Comparison of ENCODE assay signal across 23 mouse cellular contexts in genomic region chr4:58415537-58415936, GRCm38 (mm10).
A peak's percentile ranks its signal among the peaks of the same experiment; 100 is the strongest.
DNase-seq lines count a peak whose midpoint lies in the region; ATAC-seq and TF ChIP-seq lines count a peak whose summit lies in the region.
"Had no signal": no experiment of that assay in that cellular context is flagged by ENCODE, and none has a peak within 500 bp of the region (broad histone marks: within the 10 kb centered on the region; RNA-seq: fewer than 3 reads in every experiment).

No protein-coding gene starts in this region.

- no peak for TF ChIP-seq EP300 in liver, postnatal 0 days (IDR thresholded peaks at IDR 0.05; ENCODE audit: low read depth)

- TF ChIP-seq CTCF in intestine, postnatal 0 days (IDR thresholded peaks at IDR 0.05; ENCODE audit: low read depth) = peak; percentile 56
- TF ChIP-seq CTCF in liver, postnatal 0 days (IDR thresholded peaks at IDR 0.05; ENCODE audit: low read depth) = peak; percentile 30; the same call in 1 of the 2 replicates
- TF ChIP-seq CTCF in bone marrow, adult 2 months (IDR thresholded peaks at IDR 0.05; ENCODE audit: control insufficient read depth, insufficient read depth, low read length) = peak; percentile 29; the same call in 1 of the 2 replicates

- no peak overlapping the region for H3K4me3 ChIP-seq in intestine, postnatal 0 days (ENCODE audit: low read depth, low read length)
- H3K4me3 ChIP-seq in intestine, embryonic 15.5 days (replicated peaks) = no peak overlapping the region
- H3K4me3 ChIP-seq in liver, postnatal 0 days (ENCODE audit: low read depth, low read length) = no peak overlapping the region
- no peak overlapping the region for H3K4me3 ChIP-seq in liver, embryonic 11.5 days (ENCODE audit: low read depth, low read length)
- no peak overlapping the region for H3K4me3 ChIP-seq in bone marrow, adult 2 months (replicated peaks; ENCODE audit: control insufficient read depth, low read depth, low read length)
- H3K4me3 ChIP-seq in hindbrain, embryonic 14.5 days (replicated peaks; ENCODE audit: low read length) = no peak overlapping the region
- H3K4me3 ChIP-seq: embryonic facial prominence, embryonic 12.5 days; limb, embryonic 13.5 days; liver, embryonic 15.5 days; midbrain, embryonic 15.5 days; myocyte; neural tube, embryonic 13.5 days had no signal

- H3K9ac ChIP-seq in intestine, postnatal 0 days (ENCODE audit: low read depth, low read length) = no peak overlapping the region
- no peak overlapping the region for H3K9ac ChIP-seq in intestine, embryonic 15.5 days
- no peak overlapping the region for H3K9ac ChIP-seq in liver, postnatal 0 days (replicated peaks)
- no peak overlapping the region for H3K9ac ChIP-seq in liver, embryonic 11.5 days (ENCODE audit: low read depth, low read length)
- H3K9ac ChIP-seq in hindbrain, embryonic 14.5 days = no peak overlapping the region
- H3K9ac ChIP-seq: embryonic facial prominence, embryonic 12.5 days; limb, embryonic 13.5 days; liver, embryonic 15.5 days; midbrain, embryonic 15.5 days; neural tube, embryonic 13.5 days had no signal

- 92% methylated on average over 3 of the region's 3 CpGs for WGBS in intestine, postnatal 0 days
- WGBS in intestine, embryonic 15.5 days = 94% methylated on average over 3 of the region's 3 CpGs
- 79% methylated on average over 3 of the region's 3 CpGs for WGBS in liver, postnatal 0 days (ENCODE audit: insufficient replicate concordance)
- WGBS in liver, embryonic 11.5 days = 87% methylated on average over 3 of the region's 3 CpGs
- WGBS in bone marrow, adult 2 months = 80% methylated on average over 3 of the region's 3 CpGs
- 93% methylated on average over 3 of the region's 3 CpGs for WGBS in hindbrain, embryonic 14.5 days

- no peaks in the 10 kb centered on the region for H3K27me3 ChIP-seq in intestine, postnatal 0 days (replicated peaks; ENCODE audit: control insufficient read depth, insufficient read depth, low read length)
- H3K27me3 ChIP-seq in intestine, embryonic 15.5 days (replicated peaks) = no peaks in the 10 kb centered on the region
- H3K27me3 ChIP-seq in liver, postnatal 0 days (ENCODE audit: insufficient read depth, low read length) = no peaks in the 10 kb centered on the region
- H3K27me3 ChIP-seq in liver, embryonic 11.5 days (replicated peaks; ENCODE audit: control insufficient read depth, insufficient read depth, low read length) = no peaks in the 10 kb centered on the region
- H3K27me3 ChIP-seq in hindbrain, embryonic 14.5 days (ENCODE audit: control insufficient read depth, insufficient read depth, low read length) = no peaks in the 10 kb centered on the region
- H3K27me3 ChIP-seq: embryonic facial prominence, embryonic 12.5 days; limb, embryonic 13.5 days; liver, embryonic 15.5 days; midbrain, embryonic 15.5 days; neural tube, embryonic 13.5 days had no signal

- no peaks in the 10 kb centered on the region for H3K36me3 ChIP-seq in intestine, postnatal 0 days (ENCODE audit: control insufficient read depth, insufficient read depth)
- H3K36me3 ChIP-seq in intestine, embryonic 15.5 days = no peaks in the 10 kb centered on the region
- H3K36me3 ChIP-seq in liver, postnatal 0 days (replicated peaks; ENCODE audit: insufficient read depth, low read length) = no peaks in the 10 kb centered on the region
- no peaks in the 10 kb centered on the region for H3K36me3 ChIP-seq in liver, embryonic 11.5 days (ENCODE audit: control insufficient read depth, insufficient read depth, low read length)
- H3K36me3 ChIP-seq in hindbrain, embryonic 14.5 days (replicated peaks; ENCODE audit: control insufficient read depth, insufficient read depth) = no peaks in the 10 kb centered on the region
- H3K36me3 ChIP-seq: embryonic facial prominence, embryonic 12.5 days; limb, embryonic 13.5 days; liver, embryonic 15.5 days; midbrain, embryonic 15.5 days; neural tube, embryonic 13.5 days had no signal

- no peak for DNase-seq in liver, postnatal 0 days
- DNase-seq in liver, embryonic 11.5 days (ENCODE audit: low spot score) = no peak
- peak; percentile 41 for DNase-seq in ES-CJ7 (ENCODE audit: low read depth, low spot score)
- no peak for DNase-seq in hindbrain, embryonic 14.5 days (ENCODE audit: low spot score)
- no peak for DNase-seq in retina, postnatal 1 day
- DNase-seq: adrenal gland, adult 8-10 months; cerebellum, adult 2 months; cerebellum, postnatal 25 days; gastrocnemius, postnatal 36 days; kidney, adult 11 months; kidney, postnatal 10 days; thymus, postnatal 25 days had no signal

- no peak overlapping the region for H3K4me2 ChIP-seq in intestine, postnatal 0 days (replicated peaks; ENCODE audit: low read depth)
- no peak overlapping the region for H3K4me2 ChIP-seq in intestine, embryonic 15.5 days (replicated peaks)
- no peak overlapping the region for H3K4me2 ChIP-seq in liver, postnatal 0 days (ENCODE audit: low read depth, low read length)
- no peak overlapping the region for H3K4me2 ChIP-seq in liver, embryonic 11.5 days
- H3K4me2 ChIP-seq in hindbrain, embryonic 14.5 days (replicated peaks) = no peak overlapping the region
- H3K4me2 ChIP-seq: embryonic facial prominence, embryonic 12.5 days; limb, embryonic 13.5 days; liver, embryonic 15.5 days; midbrain, embryonic 15.5 days; neural tube, embryonic 13.5 days had no signal

- H3K4me1 ChIP-seq in intestine, postnatal 0 days (replicated peaks; ENCODE audit: control insufficient read depth, insufficient read depth, low read length) = no peaks in the 10 kb centered on the region
- H3K4me1 ChIP-seq in intestine, embryonic 15.5 days (replicated peaks) = no peaks in the 10 kb centered on the region
- no peaks in the 10 kb centered on the region for H3K4me1 ChIP-seq in liver, postnatal 0 days (ENCODE audit: insufficient read depth)
- no peaks in the 10 kb centered on the region; the same call in 1 of the 2 replicates for H3K4me1 ChIP-seq in liver, embryonic 11.5 days (replicated peaks; ENCODE audit: control insufficient read depth, insufficient read depth, low read length)
- no peaks in the 10 kb centered on the region for H3K4me1 ChIP-seq in bone marrow, adult 2 months (ENCODE audit: control insufficient read depth, insufficient read depth, low read length)
- H3K4me1 ChIP-seq in hindbrain, embryonic 14.5 days (replicated peaks; ENCODE audit: control insufficient read depth, insufficient read depth, low read length) = no peaks in the 10 kb centered on the region
- H3K4me1 ChIP-seq: embryonic facial prominence, embryonic 12.5 days; liver, embryonic 15.5 days; midbrain, embryonic 15.5 days; neural tube, embryonic 13.5 days had no signal

- no peaks in the 10 kb centered on the region for H3K9me3 ChIP-seq in intestine, postnatal 0 days (ENCODE audit: control insufficient read depth)
- no peaks in the 10 kb centered on the region for H3K9me3 ChIP-seq in intestine, embryonic 15.5 days
- no peaks in the 10 kb centered on the region for H3K9me3 ChIP-seq in liver, postnatal 0 days (ENCODE audit: low read length)
- no peaks in the 10 kb centered on the region for H3K9me3 ChIP-seq in liver, embryonic 11.5 days (ENCODE audit: control insufficient read depth, low read length)
- H3K9me3 ChIP-seq in hindbrain, embryonic 14.5 days (ENCODE audit: control insufficient read depth, low read length) = no peaks in the 10 kb centered on the region; the same call in 1 of the 2 replicates
- H3K9me3 ChIP-seq: embryonic facial prominence, embryonic 12.5 days; liver, embryonic 15.5 days; midbrain, embryonic 15.5 days had no signal

- no peak for ATAC-seq in intestine, postnatal 0 days
- ATAC-seq in intestine, embryonic 15.5 days = no peak
- ATAC-seq in liver, postnatal 0 days = no peak
- ATAC-seq in liver, embryonic 11.5 days (replicated peaks; ENCODE audit: low FRiP score) = no peak
- ATAC-seq in hindbrain, embryonic 14.5 days (ENCODE audit: low FRiP score) = no peak
- ATAC-seq: activated CD4-positive, CD25-positive, alpha-beta regulatory T cell, adult 4 months; hindbrain, embryonic 16.5 days; midbrain, embryonic 15.5 days had no signal

- TF ChIP-seq POLR2A in bone marrow, adult 2 months (IDR thresholded peaks at IDR 0.05; ENCODE audit: borderline replicate concordance, control insufficient read depth, low read depth, low read length) = no peak

- no peak overlapping the region for H3K27ac ChIP-seq in intestine, postnatal 0 days (ENCODE audit: low read depth, low read length)
- H3K27ac ChIP-seq in intestine, embryonic 15.5 days = no peak overlapping the region
- H3K27ac ChIP-seq in liver, postnatal 0 days (ENCODE audit: low read depth) = no peak overlapping the region
- H3K27ac ChIP-seq in liver, embryonic 11.5 days (ENCODE audit: low read depth, low read length) = no peak overlapping the region
- H3K27ac ChIP-seq in bone marrow, adult 2 months (ENCODE audit: control insufficient read depth, insufficient read depth, low read depth, low read length, poor library complexity) = no peak overlapping the region
- H3K27ac ChIP-seq in hindbrain, embryonic 14.5 days = no peak overlapping the region
- H3K27ac ChIP-seq: embryonic facial prominence, embryonic 12.5 days; limb, embryonic 13.5 days; liver, embryonic 15.5 days; midbrain, embryonic 15.5 days; neural tube, embryonic 13.5 days had no signal
